Mouse (Mus musculus) left cerebral cortex, adult 18-20 months (tissue): ENCODE measurements around the gene Tomm34. TPM values are rescaled to one million over a fixed set of nuclear protein-coding genes. Genes with fewer than 3 reads are reported as not detected.

Experiments
- DNase-seq, 2 experiments: peaks; one replicate each; pipeline ENCODE4 v3.0.0; 2021 to 2022; ENCODE audit warnings: low spot score in 2 of 2, mixed read lengths in 1 of 2
- total RNA-seq, 2 experiments: library from RNA; stranded (reverse); gene quantifications; 2 replicates each; pipeline ENCODE4 v1.2.3; 2021

Gene Tomm34
- total RNA-seq, 2 experiments from 2014 or later = 88.4 to 88.7 TPM

- no peak for DNase-seq
These were observed 52.1 kb downstream of the Tomm34 start for GRCm38 (mm10) chr2:164018910-164019309.

- no peak for DNase-seq
These were observed 55.7 kb downstream of the Tomm34 start for GRCm38 (mm10) chr2:164015304-164015703.

- no peak for DNase-seq
These were observed 60.0 kb downstream of the Tomm34 start for GRCm38 (mm10) chr2:164010944-164011343.

- DNase-seq = no peak
These were observed 60.5 kb downstream of the Tomm34 start for GRCm38 (mm10) chr2:164010496-164010895.

- DNase-seq = no peak
These were observed 61.7 kb downstream of the Tomm34 start for GRCm38 (mm10) chr2:164009227-164009626.

GRCm38 (mm10) chr2:164007987-164008545 lies 62.9 kb downstream of the Tomm34 start:
- DNase-seq = no peak

GRCm38 (mm10) chr2:164007547-164007946 lies 63.4 kb downstream of the Tomm34 start:
- no peak for DNase-seq

- no peak for DNase-seq
These were observed 64.0 kb downstream of the Tomm34 start for GRCm38 (mm10) chr2:164006932-164007331.

- DNase-seq = no peak
These were observed 66.5 kb downstream of the Tomm34 start for GRCm38 (mm10) chr2:164004503-164004902.

Other genes starting within 250 kb of the Tomm34 start
- gene Kcnk15, start 217.5 kb downstream of the Tomm34 start, total RNA-seq = under 1 TPM; 0.30 to 0.63 TPM
- 10 to 100 TPM; 85.6 TPM for gene Rims4, start 152.5 kb downstream of the Tomm34 start, total RNA-seq
- gene Ywhab, start 76.2 kb downstream of the Tomm34 start, total RNA-seq = 100 to 1,000 TPM; 469 to 487 TPM
- 1 to 10 TPM in 1 of 2 experiments, under 1 TPM in 1; 0.51 to 1.3 TPM for gene Pabpc1l, start 45.7 kb downstream of the Tomm34 start, total RNA-seq
- 10 to 100 TPM; 37.9 to 41.2 TPM for gene Stk4, start 847 bp downstream of the Tomm34 start, total RNA-seq
- gene Kcns1, start 99.9 kb upstream of the Tomm34 start, total RNA-seq = 10 to 100 TPM; 21.8 to 23.2 TPM
- not detected for gene Wfdc5, start 111.6 kb upstream of the Tomm34 start, total RNA-seq
- gene Wfdc12, start 119.4 kb upstream of the Tomm34 start, total RNA-seq = not detected
- not detected for gene Wfdc15a, start 129.0 kb upstream of the Tomm34 start, total RNA-seq
- gene Wfdc15b, start 150.5 kb upstream of the Tomm34 start, total RNA-seq = not detected
- gene Svs2, start 167.3 kb upstream of the Tomm34 start, total RNA-seq = not detected
- not detected for gene Svs3b, start 185.5 kb upstream of the Tomm34 start, total RNA-seq
- not detected for gene Svs4, start 207.3 kb upstream of the Tomm34 start, total RNA-seq
- gene Svs3a, start 218.1 kb upstream of the Tomm34 start, total RNA-seq = not detected
- gene Svs6, start 245.6 kb upstream of the Tomm34 start, total RNA-seq = not detected